Mouse (Mus musculus): ENCODE measurements around the gene Pttg1ip.

Gene Pttg1ip

GRCm38 (mm10) chr10:77569481-77569880, 12.0 kb upstream of the Pttg1ip start:
- DNase-seq (ENCODE audit: low spot score): no peak

DNA sequence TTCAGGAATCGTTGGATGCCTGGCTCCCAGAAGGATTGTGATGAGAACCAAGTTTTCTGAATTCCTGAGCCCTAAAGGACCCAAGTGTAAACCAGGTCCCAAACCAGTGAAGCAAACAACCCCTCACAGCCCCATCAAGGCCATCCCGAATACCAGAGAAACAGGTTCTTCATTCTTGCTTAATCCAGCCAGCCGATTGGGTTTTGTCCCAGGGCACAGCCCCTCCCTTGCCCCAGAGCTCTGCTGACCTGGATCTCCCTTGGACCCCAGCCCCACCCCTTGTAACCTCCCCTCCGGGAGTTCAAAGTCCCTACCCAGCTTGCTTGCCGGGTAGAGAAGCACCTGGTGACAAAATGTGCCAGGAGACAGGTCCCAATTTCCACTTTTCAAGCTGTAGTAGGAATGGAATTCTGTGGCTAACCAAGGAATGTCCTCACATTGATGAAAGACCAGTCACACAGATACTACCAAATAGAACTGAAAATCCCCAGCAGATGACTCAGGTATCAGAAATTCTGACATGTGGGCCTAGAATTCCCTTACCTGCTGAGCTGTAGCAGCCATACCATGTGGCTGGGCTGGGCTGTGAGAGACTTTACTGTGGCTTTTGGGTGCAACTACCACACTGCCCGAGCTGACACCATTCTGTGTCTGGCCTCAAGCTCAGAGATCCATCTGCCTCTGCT, 11.4 kb upstream of the Pttg1ip start:
- DNase-seq (ENCODE audit: low spot score): no peak

- DNase-seq (ENCODE audit: low spot score): peak; percentile 58
Observed at GRCm38 (mm10) chr10:77572225-77572624, 9.3 kb upstream of the Pttg1ip start.

GRCm38 (mm10) chr10:77573162-77573561, 8.4 kb upstream of the Pttg1ip start:
- no peak for DNase-seq (ENCODE audit: low spot score)

DNA sequence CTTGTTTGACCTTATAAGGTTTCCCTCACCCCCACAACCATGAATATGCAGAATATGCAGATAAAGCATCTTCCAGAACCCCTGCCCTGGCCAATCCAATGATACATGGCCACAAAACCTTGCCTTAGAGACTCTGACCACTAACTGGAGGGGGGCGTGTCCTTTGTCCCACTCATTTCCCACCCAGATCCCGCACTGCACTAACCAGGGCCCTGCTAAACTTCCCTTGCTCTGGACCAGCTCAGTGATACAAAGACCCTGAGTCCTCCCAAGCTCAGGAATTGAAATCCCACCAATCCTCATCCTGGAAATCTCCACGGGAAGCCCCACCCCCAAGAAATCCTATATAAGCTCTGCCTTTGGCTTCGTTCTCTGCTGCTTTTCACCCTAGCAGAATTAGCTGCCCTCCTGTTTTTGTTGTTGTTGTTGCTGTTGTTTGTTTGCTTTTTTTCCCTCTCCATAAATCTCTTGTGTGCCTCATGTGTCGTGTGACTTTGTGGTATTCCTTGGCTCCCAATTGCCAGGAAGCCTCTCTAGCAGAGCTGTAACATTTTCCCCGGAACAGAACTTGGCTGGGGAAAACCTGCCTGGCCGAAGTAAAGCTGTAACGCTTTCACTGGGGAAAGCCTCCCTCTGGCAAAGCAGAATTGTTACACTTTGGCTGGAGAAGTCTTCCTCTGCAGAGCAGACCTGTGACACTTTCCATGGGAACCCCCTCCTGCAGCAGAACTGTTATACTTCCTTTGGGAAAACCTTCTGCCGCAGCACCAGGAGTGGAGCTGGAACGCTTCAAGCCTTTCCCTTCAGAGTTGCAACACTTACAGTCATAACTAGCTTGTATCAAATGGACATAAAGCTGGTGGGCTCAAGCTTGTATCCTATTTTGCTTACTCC, 1.2 kb upstream of the Pttg1ip start:
- no peak for DNase-seq (ENCODE audit: low spot score)

GRCm38 (mm10) chr10:77581023-77581407, 505 bp upstream of the Pttg1ip start:
- DNase-seq (ENCODE audit: low spot score): peak; percentile 21

DNA sequence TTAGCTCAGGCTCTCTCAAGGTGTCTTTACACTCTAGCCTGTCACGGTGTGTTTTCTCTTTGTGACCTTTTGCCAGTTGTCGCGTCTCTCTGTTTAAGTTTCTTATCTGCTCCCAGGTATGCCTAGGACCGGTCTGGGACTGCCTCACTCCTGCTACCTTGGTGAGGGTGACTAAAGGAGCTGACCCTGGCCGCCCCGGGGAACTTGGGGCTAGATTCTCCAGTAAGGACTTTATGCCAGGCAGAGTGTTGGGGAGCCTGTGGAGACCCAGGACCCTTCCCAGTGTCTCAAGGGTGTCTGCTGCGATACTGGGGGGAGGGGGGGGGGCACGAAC, 732 bp downstream of the Pttg1ip start:
- no peak for DNase-seq (ENCODE audit: low spot score)

- peak; percentile 85 for DNase-seq (ENCODE audit: low spot score)
Observed at GRCm38 (mm10) chr10:77583795-77584422, 2.4 kb downstream of the Pttg1ip start.

DNA sequence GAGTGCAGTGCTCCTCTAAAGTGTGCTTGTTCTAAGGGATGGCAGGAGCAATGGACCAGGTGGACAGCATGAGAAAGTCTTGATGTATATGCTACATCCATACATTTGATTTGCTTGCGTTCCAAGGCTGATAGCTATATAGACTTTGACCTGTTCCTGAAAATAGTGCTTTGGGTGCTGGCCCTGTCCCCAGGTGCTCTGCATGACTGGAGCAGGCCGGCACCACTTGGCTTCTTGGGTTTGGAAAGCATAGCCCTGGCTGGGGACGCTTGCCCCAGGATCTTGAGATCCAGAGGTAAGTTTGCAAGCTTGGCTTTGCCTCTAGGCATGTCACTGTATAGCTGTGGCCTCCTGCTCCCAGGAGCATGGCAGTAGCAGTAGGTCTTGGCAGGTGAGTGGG, 5.1 kb downstream of the Pttg1ip start:
- DNase-seq (ENCODE audit: low spot score): no peak

GRCm38 (mm10) chr10:77587091-77587775, 5.7 kb downstream of the Pttg1ip start:
- DNase-seq (ENCODE audit: low spot score): no peak

DNA sequence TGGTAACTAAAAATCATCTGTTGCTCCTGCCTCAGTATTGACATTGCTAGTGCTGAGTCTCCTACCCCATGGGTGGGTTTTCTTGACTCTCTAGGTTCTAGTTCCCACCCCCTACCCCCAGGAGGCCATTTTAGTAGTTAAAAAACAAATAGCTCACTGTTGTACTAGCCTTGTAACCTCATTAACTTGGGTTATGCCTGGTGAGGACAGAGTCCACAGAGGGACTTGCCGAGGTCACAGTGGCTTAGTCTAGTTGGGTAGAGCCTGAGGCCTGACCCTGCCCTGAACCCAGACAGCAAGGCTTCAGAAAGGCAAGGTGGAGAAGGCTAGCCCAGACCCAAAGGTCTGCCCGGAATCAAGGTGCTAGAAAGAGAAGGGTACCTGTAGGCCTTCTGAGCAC, 6.5 kb downstream of the Pttg1ip start:
- DNase-seq (ENCODE audit: low spot score): no peak

- no peak for DNase-seq (ENCODE audit: low spot score)
Observed at GRCm38 (mm10) chr10:77589117-77589516, 7.6 kb downstream of the Pttg1ip start.

- no peak for DNase-seq (ENCODE audit: low spot score)
Observed at GRCm38 (mm10) chr10:77589749-77590148, 8.2 kb downstream of the Pttg1ip start.

GRCm38 (mm10) chr10:77590812-77591211, 9.3 kb downstream of the Pttg1ip start:
- peak; percentile 73 for DNase-seq (ENCODE audit: low spot score)

GRCm38 (mm10) chr10:77591546-77591945, 10.0 kb downstream of the Pttg1ip start:
- DNase-seq (ENCODE audit: low spot score): no peak

- no peak for DNase-seq (ENCODE audit: low spot score)
Observed at GRCm38 (mm10) chr10:77596060-77596459, 14.5 kb downstream of the Pttg1ip start.

- no peak for DNase-seq (ENCODE audit: low spot score)
Observed at GRCm38 (mm10) chr10:77603021-77603420, 21.5 kb downstream of the Pttg1ip start.

- DNase-seq (ENCODE audit: low spot score): no peak
Observed at GRCm38 (mm10) chr10:77604111-77604510, 22.6 kb downstream of the Pttg1ip start.

DNA sequence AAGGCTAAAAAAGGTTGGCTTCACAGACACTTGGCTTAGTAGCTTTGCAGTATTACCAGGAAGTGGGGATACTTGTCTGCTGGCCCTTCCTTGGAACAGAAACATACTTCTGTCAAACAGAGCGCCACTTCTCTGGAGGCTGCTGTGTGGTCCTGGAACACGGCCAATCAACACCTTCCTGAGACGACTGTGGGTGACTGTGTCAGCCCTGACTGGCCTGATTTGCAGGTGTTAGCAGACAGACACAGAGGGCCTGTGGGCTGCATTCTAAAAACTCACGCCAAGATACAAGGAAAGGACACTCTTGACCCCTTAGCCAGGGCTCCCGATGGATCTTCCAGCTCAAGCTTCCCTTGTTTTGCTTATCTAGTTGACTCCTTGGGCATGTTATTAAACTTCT, 23.4 kb downstream of the Pttg1ip start:
- DNase-seq (ENCODE audit: low spot score): peak; percentile 23

- DNase-seq (ENCODE audit: low spot score): peak; percentile 84
Observed at GRCm38 (mm10) chr10:77605368-77605767, 23.8 kb downstream of the Pttg1ip start.

DNA sequence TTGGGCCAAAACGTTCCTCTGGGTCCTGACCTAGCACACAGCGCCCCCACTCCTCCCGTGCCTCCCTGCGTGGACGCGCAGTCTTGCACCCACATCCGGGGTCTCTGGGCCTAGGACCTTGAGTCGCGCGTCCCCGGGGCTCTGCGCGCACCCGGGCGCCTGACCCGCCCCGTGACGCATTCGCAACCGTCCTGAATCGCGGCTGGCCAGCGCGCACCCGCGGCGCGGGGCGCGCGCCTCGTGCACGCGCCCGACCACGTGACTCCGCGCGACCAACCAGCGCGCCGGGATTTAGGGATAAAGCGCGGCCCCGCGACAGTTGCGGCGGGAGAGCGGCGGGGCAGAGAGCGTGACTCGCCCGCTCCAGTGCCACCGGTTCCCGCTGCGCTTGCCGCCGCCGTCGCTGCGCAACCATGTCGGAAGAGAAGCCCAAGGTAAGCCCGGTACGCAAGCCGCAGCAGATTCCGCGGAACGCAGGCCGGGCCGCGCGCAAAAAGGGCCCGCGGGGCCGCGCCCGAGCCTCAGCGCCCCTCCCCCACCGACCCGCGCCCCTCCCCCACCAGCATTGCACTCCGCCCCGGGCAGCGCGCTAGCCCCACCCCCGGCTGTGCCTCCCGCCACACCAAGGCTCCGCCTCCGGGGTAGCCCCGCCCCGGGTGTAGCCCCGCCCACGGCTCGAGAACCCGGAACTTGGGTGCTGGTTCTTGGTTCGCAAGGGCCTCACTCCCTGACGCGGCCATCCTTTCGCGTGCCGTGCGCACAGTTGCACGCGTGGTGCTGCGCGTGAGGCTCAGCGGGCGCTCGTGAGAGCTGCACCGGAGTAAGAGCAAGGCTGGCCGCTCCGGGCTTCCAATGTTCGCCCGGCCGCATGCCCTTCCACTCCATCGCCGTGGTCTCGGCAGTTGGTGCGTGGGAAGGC, 24.6 kb downstream of the Pttg1ip start, which contains the start of the genes Sumo3 and Gm49325:
Gene Sumo3, plus strand, starts transcription at position 190 of the 919 bp plus-strand sequence.
Gene Gm49325, plus strand, starts transcription at position 290 of the 919 bp plus-strand sequence.
- DNase-seq (ENCODE audit: low spot score): peak; percentile 98
